Mouse (Mus musculus) kidney, postnatal 36 days (tissue): ENCODE measurements around the gene Tspan15.

Experiments
- DNase-seq, 2 experiments: peaks; one replicate each; pipeline ENCODE4 v3.0.0; 2021 to 2022; ENCODE audit warnings: mixed read lengths in 2 of 2

The Tspan15 gene

GRCm38 (mm10) chr10:62225839-62226238 lies 5.2 kb downstream of the Tspan15 start:
- DNase-seq, result no peak

- DNase-seq, result peak; percentile 70 to 71
Observed at GRCm38 (mm10) chr10:62224231-62224630, 6.8 kb downstream of the Tspan15 start.

- peak in 1 of 2 experiments; percentile 38 for DNase-seq
Observed at GRCm38 (mm10) chr10:62222777-62223176, 8.3 kb downstream of the Tspan15 start.

GRCm38 (mm10) chr10:62221647-62222046 lies 9.4 kb downstream of the Tspan15 start:
- DNase-seq, result no peak

- DNase-seq, result peak; percentile 77 to 79
Observed at GRCm38 (mm10) chr10:62220732-62221514, 10.1 kb downstream of the Tspan15 start.

GRCm38 (mm10) chr10:62218789-62219172 lies 12.3 kb downstream of the Tspan15 start:
- peak; percentile 58 to 66 for DNase-seq

GRCm38 (mm10) chr10:62218044-62218788 lies 12.8 kb downstream of the Tspan15 start:
- DNase-seq, result peak in 1 of 2 experiments; percentile 22

GRCm38 (mm10) chr10:62217196-62217595 lies 13.9 kb downstream of the Tspan15 start:
- DNase-seq, result peak; percentile 62 to 71

GRCm38 (mm10) chr10:62216595-62216994 lies 14.5 kb downstream of the Tspan15 start:
- DNase-seq, result peak; percentile 49 to 55

GRCm38 (mm10) chr10:62215633-62216032 lies 15.4 kb downstream of the Tspan15 start:
- DNase-seq, result no peak

GRCm38 (mm10) chr10:62215169-62215616 lies 15.9 kb downstream of the Tspan15 start:
- no peak for DNase-seq

GRCm38 (mm10) chr10:62211310-62211709 lies 19.7 kb downstream of the Tspan15 start:
- DNase-seq, result no peak

GRCm38 (mm10) chr10:62208241-62208896 lies 22.7 kb downstream of the Tspan15 start:
- peak; percentile 53 to 70 for DNase-seq

GRCm38 (mm10) chr10:62202574-62202973 lies 28.5 kb downstream of the Tspan15 start:
- no peak for DNase-seq

GRCm38 (mm10) chr10:62198891-62199290 lies 32.2 kb downstream of the Tspan15 start:
- DNase-seq, result peak in 1 of 2 experiments; percentile 39

- no peak for DNase-seq
Observed at GRCm38 (mm10) chr10:62197403-62197802, 33.6 kb downstream of the Tspan15 start.

- DNase-seq, result no peak
Observed at GRCm38 (mm10) chr10:62195376-62195775, 35.7 kb downstream of the Tspan15 start.

GRCm38 (mm10) chr10:62194946-62195345 lies 36.1 kb downstream of the Tspan15 start:
- DNase-seq, result no peak

GRCm38 (mm10) chr10:62194461-62194860 lies 36.6 kb downstream of the Tspan15 start:
- no peak for DNase-seq

GRCm38 (mm10) chr10:62194043-62194442 lies 37.0 kb downstream of the Tspan15 start:
- no peak for DNase-seq

- peak in 1 of 2 experiments; percentile 22 for DNase-seq
Observed at GRCm38 (mm10) chr10:62192701-62193157, 38.3 kb downstream of the Tspan15 start.

- no peak for DNase-seq
Observed at GRCm38 (mm10) chr10:62190821-62191220, 40.2 kb downstream of the Tspan15 start.

- peak in 1 of 2 experiments; percentile 68 for DNase-seq
Observed at GRCm38 (mm10) chr10:62189910-62190309, 41.1 kb downstream of the Tspan15 start.
